Comparison of ENCODE assay signal across 9 mouse cellular contexts in the genomic region with DNA sequence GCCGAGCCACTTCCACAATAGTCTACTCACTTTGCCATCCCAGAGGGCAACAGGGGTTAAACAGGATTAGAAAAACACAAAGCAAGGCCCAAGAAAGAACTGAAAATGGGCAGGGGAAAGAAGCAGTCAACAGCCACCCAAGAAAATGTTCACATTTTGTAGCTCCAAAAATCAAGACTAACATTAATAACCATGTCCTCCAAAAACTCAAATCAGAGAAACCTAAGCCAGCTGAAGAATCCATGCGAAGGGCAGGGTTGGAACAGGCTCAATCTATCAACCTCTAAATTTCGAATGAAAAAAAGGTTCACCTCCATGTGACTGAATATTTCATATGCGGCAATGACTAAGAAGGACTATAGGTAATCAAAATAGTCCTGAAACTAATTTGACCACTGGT. TPM values are rescaled to one million over a fixed set of nuclear protein-coding genes. Genes with fewer than 3 reads are reported as not detected.
DNase-seq lines count a peak whose midpoint lies in the region; ATAC-seq and TF ChIP-seq lines count a peak whose summit lies in the region.
"Had no signal": no experiment of that assay in that cellular context is flagged by ENCODE, and none has a peak within 500 bp of the region (broad histone marks: within the 10 kb centered on the region; RNA-seq: fewer than 3 reads in every experiment).

No protein-coding gene starts in this region.

- no peaks in the 10 kb centered on the region for H3K27me3 ChIP-seq in kidney, embryonic 16.5 days (ENCODE audit: insufficient read depth, low read length)
- H3K27me3 ChIP-seq in embryonic facial prominence, embryonic 13.5 days = no peaks in the 10 kb centered on the region
- no peaks in the 10 kb centered on the region for H3K27me3 ChIP-seq in intestine, postnatal 0 days (replicated peaks; ENCODE audit: control insufficient read depth, insufficient read depth, low read length)
- H3K27me3 ChIP-seq in neural tube, embryonic 12.5 days (replicated peaks) = no peaks in the 10 kb centered on the region

- H3K4me3 ChIP-seq in kidney, embryonic 16.5 days (ENCODE audit: low read length) = peak overlapping the region; percentile 84
- peak overlapping the region; percentile 78; the same call in 1 of the 2 replicates for H3K4me3 ChIP-seq in embryonic facial prominence, embryonic 13.5 days
- H3K4me3 ChIP-seq in intestine, postnatal 0 days (ENCODE audit: low read depth, low read length) = peak overlapping the region; percentile 72; the same call in 1 of the 2 replicates
- H3K4me3 ChIP-seq in neural tube, embryonic 12.5 days = no peak overlapping the region

- H3K27ac ChIP-seq in kidney, embryonic 16.5 days (ENCODE audit: low read length) = no peak overlapping the region
- H3K27ac ChIP-seq in embryonic facial prominence, embryonic 13.5 days = no peak overlapping the region
- H3K27ac ChIP-seq in intestine, postnatal 0 days (ENCODE audit: low read depth, low read length) = no peak overlapping the region
- H3K27ac ChIP-seq in neural tube, embryonic 12.5 days = no peak overlapping the region

- TF ChIP-seq CTCF in intestine, postnatal 0 days (IDR thresholded peaks at IDR 0.05; ENCODE audit: low read depth) = no peak

- H3K36me3 ChIP-seq in kidney, embryonic 16.5 days (ENCODE audit: insufficient read depth, low read length) = no peaks in the 10 kb centered on the region
- no peaks in the 10 kb centered on the region for H3K36me3 ChIP-seq in embryonic facial prominence, embryonic 13.5 days
- H3K36me3 ChIP-seq in intestine, postnatal 0 days (ENCODE audit: control insufficient read depth, insufficient read depth) = no peaks in the 10 kb centered on the region
- H3K36me3 ChIP-seq in neural tube, embryonic 12.5 days = no peaks in the 10 kb centered on the region

- DNase-seq in kidney, postnatal 10 days = no peak
- no peak for DNase-seq in adrenal gland, postnatal 25 days
- no peak for DNase-seq in adrenal gland, adult 2 months
- no peak for DNase-seq in right cerebral cortex, postnatal 36 days (ENCODE audit: low spot score in 2 of 2)
- DNase-seq: kidney, postnatal 14 days had no signal

- H3K4me1 ChIP-seq in kidney, embryonic 16.5 days (ENCODE audit: insufficient read depth, low read length) = 0 out of 2 replicates have a peak, but pooled peaks cover 3% of the 10 kb centered on the region
- peaks cover 5% of the 10 kb centered on the region; the same call in 1 of the 2 replicates for H3K4me1 ChIP-seq in embryonic facial prominence, embryonic 13.5 days
- H3K4me1 ChIP-seq in intestine, postnatal 0 days (replicated peaks; ENCODE audit: control insufficient read depth, insufficient read depth, low read length) = no peaks in the 10 kb centered on the region
- H3K4me1 ChIP-seq in neural tube, embryonic 12.5 days = no peaks in the 10 kb centered on the region

- no peak for ATAC-seq in kidney, embryonic 16.5 days (ENCODE audit: low FRiP score, low TSS enrichment)
- no peak for ATAC-seq in embryonic facial prominence, embryonic 13.5 days (ENCODE audit: insufficient number of reproducible peaks, insufficient read depth, low FRiP score, low TSS enrichment, low read depth)
- ATAC-seq in intestine, postnatal 0 days = no peak
- no peak for ATAC-seq in neural tube, embryonic 12.5 days (ENCODE audit: low FRiP score, low read depth)

- no peaks in the 10 kb centered on the region for H3K9me3 ChIP-seq in kidney, embryonic 16.5 days (ENCODE audit: low read length)
- H3K9me3 ChIP-seq in embryonic facial prominence, embryonic 13.5 days = no peaks in the 10 kb centered on the region
- H3K9me3 ChIP-seq in intestine, postnatal 0 days (ENCODE audit: control insufficient read depth) = no peaks in the 10 kb centered on the region
- no peaks in the 10 kb centered on the region for H3K9me3 ChIP-seq in neural tube, embryonic 12.5 days

- WGBS in kidney, embryonic 16.5 days = 66% methylated on average over 4 of the region's 4 CpGs
- 48% methylated on average over 4 of the region's 4 CpGs for WGBS in embryonic facial prominence, embryonic 13.5 days
- WGBS in intestine, postnatal 0 days = 76% methylated on average over 4 of the region's 4 CpGs
- WGBS in neural tube, embryonic 12.5 days = 72% methylated on average over 4 of the region's 4 CpGs

- peak overlapping the region; percentile 78 for H3K4me2 ChIP-seq in kidney, embryonic 16.5 days (replicated peaks; ENCODE audit: low read depth, low read length)
- peak overlapping the region; percentile 79 for H3K4me2 ChIP-seq in embryonic facial prominence, embryonic 13.5 days
- peak overlapping the region; percentile 81; the same call in 1 of the 2 replicates for H3K4me2 ChIP-seq in intestine, postnatal 0 days (replicated peaks; ENCODE audit: low read depth)
- H3K4me2 ChIP-seq in neural tube, embryonic 12.5 days (replicated peaks) = peak overlapping the region; percentile 73

- no peak overlapping the region; the same call in 1 of the 2 replicates for H3K9ac ChIP-seq in kidney, embryonic 16.5 days (replicated peaks; ENCODE audit: low read length)
- H3K9ac ChIP-seq in embryonic facial prominence, embryonic 13.5 days = no peak overlapping the region
- no peak overlapping the region for H3K9ac ChIP-seq in intestine, postnatal 0 days (ENCODE audit: low read depth, low read length)
- H3K9ac ChIP-seq in neural tube, embryonic 12.5 days = no peak overlapping the region

RNA-seq across cellular contexts. Expression of a gene that starts 1.5 kb away (rescaled TPM):
- 10.3 and 10.5 TPM in 2 replicates for polyA plus RNA-seq in kidney, embryonic 16.5 days (2015; fragmentation: Nextera tagmentation; extraction: Ambion mirVana)
- polyA plus RNA-seq in embryonic facial prominence, embryonic 13.5 days (2015; fragmentation: Nextera tagmentation; extraction: Ambion mirVana) = 6.9 and 7.9 TPM in 2 replicates
- 7.2 and 7.6 TPM in 2 replicates for polyA plus RNA-seq in intestine, postnatal 0 days (2015; fragmentation: Nextera tagmentation; extraction: Ambion mirVana)
- 4.8 TPM in 2 replicates for polyA plus RNA-seq in neural tube, embryonic 12.5 days (2016; fragmentation: Nextera tagmentation; extraction: Ambion mirVana)
- 98.2 and 125 TPM in 2 replicates for total RNA-seq in adrenal gland, postnatal 25 days (2021)
- 10 to 100 TPM; 37.0 to 82.4 TPM for total RNA-seq in adrenal gland, adult 2 months (2021)
- 65.7 and 78.2 TPM in 2 replicates for polyA plus RNA-seq in adrenal gland, adult 2 months (2012; rRNA removed)

RNA-seq across cellular contexts. Expression of a gene that starts 33.6 kb away (rescaled TPM):
- 13.3 and 18.4 TPM in 2 replicates for polyA plus RNA-seq in kidney, embryonic 16.5 days (2015; fragmentation: Nextera tagmentation; extraction: Ambion mirVana)
- polyA plus RNA-seq in embryonic facial prominence, embryonic 13.5 days (2015; fragmentation: Nextera tagmentation; extraction: Ambion mirVana) = 19.1 and 23.4 TPM in 2 replicates
- polyA plus RNA-seq in intestine, postnatal 0 days (2015; fragmentation: Nextera tagmentation; extraction: Ambion mirVana) = 23.4 and 24.9 TPM in 2 replicates
- polyA plus RNA-seq in neural tube, embryonic 12.5 days (2016; fragmentation: Nextera tagmentation; extraction: Ambion mirVana) = 27.7 and 30.4 TPM in 2 replicates
- 24.3 and 26.0 TPM in 2 replicates for total RNA-seq in adrenal gland, postnatal 25 days (2021)
- total RNA-seq in adrenal gland, adult 2 months (2021) = 10 to 100 TPM; 24.7 to 26.7 TPM
- 0.79 and 0.90 TPM in 2 replicates for polyA plus RNA-seq in adrenal gland, adult 2 months (2012; rRNA removed)

RNA-seq across cellular contexts. Expression of a gene that starts 33.8 kb away (rescaled TPM):
- polyA plus RNA-seq in kidney, embryonic 16.5 days (2015; fragmentation: Nextera tagmentation; extraction: Ambion mirVana) = 366 and 373 TPM in 2 replicates
- 387 and 439 TPM in 2 replicates for polyA plus RNA-seq in embryonic facial prominence, embryonic 13.5 days (2015; fragmentation: Nextera tagmentation; extraction: Ambion mirVana)
- polyA plus RNA-seq in intestine, postnatal 0 days (2015; fragmentation: Nextera tagmentation; extraction: Ambion mirVana) = 262 and 264 TPM in 2 replicates
- 347 and 356 TPM in 2 replicates for polyA plus RNA-seq in neural tube, embryonic 12.5 days (2016; fragmentation: Nextera tagmentation; extraction: Ambion mirVana)
- total RNA-seq in adrenal gland, postnatal 25 days (2021) = 574 and 813 TPM in 2 replicates
- total RNA-seq in adrenal gland, adult 2 months (2021) = 100 to 1,000 TPM; 734 to 830 TPM
- 76.9 and 101 TPM in 2 replicates for polyA plus RNA-seq in adrenal gland, adult 2 months (2012; rRNA removed)
